Mouse (Mus musculus): ENCODE measurements around the gene Dusp11.
"Not testable (repeated sequence)": the region's sequence is repeated elsewhere in the genome, so short reads cannot be mapped to it uniquely, and the experiment has no call there.

The Dusp11 gene

DNA sequence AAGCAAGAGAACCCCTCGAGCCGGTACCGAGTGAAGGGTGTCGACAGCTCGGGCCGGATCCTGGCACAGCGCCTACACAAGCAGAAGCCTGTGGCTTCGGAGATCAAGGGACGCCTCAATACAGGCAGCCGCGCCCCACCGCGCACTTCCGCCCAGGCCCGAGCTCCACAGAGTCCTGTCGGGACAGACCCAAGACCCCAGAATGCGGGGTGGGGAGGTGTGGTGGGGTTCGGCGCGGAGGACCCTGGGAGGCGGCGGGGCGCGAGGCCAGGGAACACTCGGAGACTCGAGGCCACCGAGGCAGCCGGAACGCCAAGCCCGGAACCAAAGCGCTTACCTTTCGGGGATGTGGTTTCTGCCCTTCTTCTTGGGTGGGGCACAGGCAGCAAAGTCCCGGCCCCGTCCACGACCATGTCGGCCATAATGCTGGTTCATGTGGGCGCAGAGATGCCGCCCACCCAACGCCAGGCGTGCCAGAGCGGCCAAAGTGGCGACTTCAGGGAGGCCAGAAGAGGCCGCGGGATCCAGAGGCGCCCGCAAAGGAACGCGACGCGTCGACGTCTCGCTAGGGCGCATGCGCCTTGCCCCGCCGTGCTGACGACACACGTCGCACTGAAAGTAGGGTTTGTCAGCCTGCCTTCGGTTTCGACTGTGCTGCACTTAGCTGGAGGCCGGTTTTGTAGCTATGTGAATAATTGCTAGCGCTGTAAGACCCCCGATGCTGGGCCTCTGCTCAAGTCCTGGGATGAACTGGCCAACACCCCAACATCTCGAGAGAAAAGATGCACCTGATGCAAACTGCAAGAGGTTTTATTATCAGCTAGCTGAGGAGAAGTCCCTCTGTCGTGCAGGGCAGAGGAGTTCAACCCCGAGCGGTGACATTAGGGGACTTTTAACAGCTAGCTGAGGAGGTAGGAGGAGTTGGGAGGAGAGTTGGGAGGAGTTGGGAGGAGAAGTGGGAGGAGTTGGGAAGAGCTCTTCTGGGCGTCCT, at the start of gene Dusp11:
Gene Dusp11 (minus strand): TSS at position 567 of the 991 bp plus-strand sequence.
- DNase-seq (ENCODE audit: low spot score), result peak; percentile 68

DNA sequence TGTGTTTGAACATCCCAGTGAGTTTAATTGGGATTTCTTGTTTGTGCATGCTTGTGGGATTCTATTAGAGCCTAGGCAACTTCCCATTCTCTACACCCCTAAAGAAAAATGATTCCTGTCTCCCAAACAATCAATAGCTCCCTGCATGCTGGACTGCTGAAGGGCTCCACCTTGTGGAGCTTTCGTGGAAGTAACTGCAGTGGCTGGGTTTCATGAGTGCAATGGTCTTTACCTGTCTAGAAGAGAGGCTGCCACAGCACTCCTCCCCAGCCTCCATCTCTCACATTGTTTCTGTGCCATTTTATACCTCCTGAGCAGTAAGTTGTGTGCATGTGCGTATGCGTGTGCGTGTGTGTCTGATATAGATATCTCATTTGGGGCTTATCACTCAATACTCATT, 48.5 kb upstream of the Dusp11 start:
- DNase-seq (ENCODE audit: low spot score), result no peak

- DNase-seq (ENCODE audit: low spot score), result peak; percentile 26
Measured at GRCm38 (mm10) chr6:86004271-86005148, 43.0 kb upstream of the Dusp11 start.

DNA sequence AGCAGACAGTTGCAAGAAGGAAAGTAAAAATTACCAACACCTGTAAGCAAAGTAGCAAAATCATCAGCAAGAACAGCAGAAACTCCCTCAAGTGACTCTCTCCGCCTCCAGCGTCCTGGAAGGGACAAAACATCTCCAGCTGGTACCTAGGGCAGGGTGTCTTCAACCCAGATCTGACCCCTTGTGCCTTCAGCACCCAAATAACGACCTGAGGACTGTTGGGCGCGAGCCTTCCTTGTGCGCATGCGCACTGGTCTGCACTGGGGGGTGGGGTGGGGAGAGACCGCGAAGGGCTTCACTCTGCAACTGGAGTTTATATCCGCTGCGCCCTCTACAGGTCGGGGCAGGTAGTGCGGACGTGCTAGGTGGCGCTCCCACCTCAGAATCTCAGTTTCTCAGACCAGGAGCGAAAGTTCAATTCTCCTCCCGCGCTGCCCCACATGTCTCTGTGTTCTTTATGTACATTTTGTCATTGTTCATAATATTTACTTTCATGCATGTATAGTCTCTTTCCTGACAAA, 42.0 kb upstream of the Dusp11 start:
- DNase-seq (ENCODE audit: low spot score), result no peak

GRCm38 (mm10) chr6:85990774-85991173, 29.3 kb upstream of the Dusp11 start:
- not testable (repeated sequence) for DNase-seq (ENCODE audit: low spot score)

- DNase-seq (ENCODE audit: low spot score), result not testable (repeated sequence)
Measured at GRCm38 (mm10) chr6:85989570-85989969, 28.1 kb upstream of the Dusp11 start.

GRCm38 (mm10) chr6:85984351-85984750, 22.9 kb upstream of the Dusp11 start:
- no peak for DNase-seq (ENCODE audit: low spot score)

GRCm38 (mm10) chr6:85978736-85979135, 17.3 kb upstream of the Dusp11 start:
- not testable (repeated sequence) for DNase-seq (ENCODE audit: low spot score)

- DNase-seq (ENCODE audit: low spot score), result no peak
Measured at GRCm38 (mm10) chr6:85976242-85976641, 14.8 kb upstream of the Dusp11 start.

GRCm38 (mm10) chr6:85975761-85976160, 14.3 kb upstream of the Dusp11 start:
- DNase-seq (ENCODE audit: low spot score), result no peak

GRCm38 (mm10) chr6:85974941-85975617, 13.6 kb upstream of the Dusp11 start:
- DNase-seq (ENCODE audit: low spot score), result no peak

GRCm38 (mm10) chr6:85973336-85973735, 11.9 kb upstream of the Dusp11 start:
- DNase-seq (ENCODE audit: low spot score), result no peak

- DNase-seq (ENCODE audit: low spot score), result no peak
Measured at GRCm38 (mm10) chr6:85972699-85973098, 11.2 kb upstream of the Dusp11 start.

GRCm38 (mm10) chr6:85969889-85970288, 8.4 kb upstream of the Dusp11 start:
- no peak for DNase-seq (ENCODE audit: low spot score)

GRCm38 (mm10) chr6:85966686-85967085, 5.2 kb upstream of the Dusp11 start:
- DNase-seq (ENCODE audit: low spot score), result no peak

GRCm38 (mm10) chr6:85966081-85966480, 4.6 kb upstream of the Dusp11 start:
- DNase-seq (ENCODE audit: low spot score), result not testable (repeated sequence)

DNA sequence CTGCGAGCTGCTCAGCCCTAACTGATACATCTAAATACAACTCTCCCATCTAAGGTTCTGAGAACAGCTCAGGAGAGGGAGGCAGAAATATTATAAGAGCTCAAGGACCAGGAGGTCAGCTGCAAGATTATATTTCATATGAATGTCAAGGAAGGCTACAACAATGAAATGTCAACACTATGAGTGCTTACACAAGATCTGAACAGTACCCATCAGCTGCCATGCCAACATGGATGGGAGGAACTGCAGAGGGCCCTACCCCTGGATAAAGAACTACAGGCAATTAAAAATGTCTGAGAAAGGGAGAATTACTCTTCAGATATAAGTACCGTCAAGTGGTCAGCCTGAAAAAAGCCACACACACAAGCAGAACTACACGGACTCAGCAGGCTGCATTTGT, 3.9 kb downstream of the Dusp11 start:
- no peak for DNase-seq (ENCODE audit: low spot score)

DNA sequence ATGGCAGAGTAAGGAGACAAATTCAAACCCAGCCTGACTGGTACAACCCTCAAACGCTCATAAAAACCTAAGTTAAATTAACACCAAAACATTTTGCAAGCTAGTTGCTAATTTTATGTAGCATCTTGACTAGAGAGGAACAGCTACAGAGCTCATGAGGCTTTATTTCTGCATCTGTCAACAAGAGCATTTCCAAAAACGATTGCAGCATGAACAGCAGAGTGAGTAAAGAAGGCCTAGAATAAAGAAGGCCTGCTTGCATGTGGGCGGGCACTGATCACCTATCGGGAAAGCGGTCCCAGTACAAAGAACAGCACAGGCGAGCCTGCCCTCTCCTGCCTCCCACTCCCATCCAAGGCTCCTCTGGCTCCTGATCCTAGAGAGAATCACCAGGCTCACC, 12.9 kb downstream of the Dusp11 start:
- DNase-seq (ENCODE audit: low spot score), result no peak

GRCm38 (mm10) chr6:85942469-85942868, 19.0 kb downstream of the Dusp11 start:
- no peak for DNase-seq (ENCODE audit: low spot score)

- DNase-seq (ENCODE audit: low spot score), result no peak
Measured at GRCm38 (mm10) chr6:85938701-85939100, 22.8 kb downstream of the Dusp11 start.
